Mouse (Mus musculus): ENCODE data around the gene Tfap2b. TPM values are rescaled to one million over a fixed set of nuclear protein-coding genes. Genes with fewer than 3 reads are reported as not detected.

Gene Tfap2b
- polyA plus RNA-seq, 1 experiment from 2014 or later: 41.1 TPM

Other genes starting within 250 kb of the Tfap2b start
- not detected in 2 replicates for gene Tfap2d, start 105.9 kb upstream of the Tfap2b start, polyA plus RNA-seq (2014; fragmentation: Nextera tagmentation; extraction: Ambion mirVana)

Data from kidney, embryonic 14.5 days (tissue).